Mouse (Mus musculus): ENCODE results near the gene Mgrn1.

DNA sequence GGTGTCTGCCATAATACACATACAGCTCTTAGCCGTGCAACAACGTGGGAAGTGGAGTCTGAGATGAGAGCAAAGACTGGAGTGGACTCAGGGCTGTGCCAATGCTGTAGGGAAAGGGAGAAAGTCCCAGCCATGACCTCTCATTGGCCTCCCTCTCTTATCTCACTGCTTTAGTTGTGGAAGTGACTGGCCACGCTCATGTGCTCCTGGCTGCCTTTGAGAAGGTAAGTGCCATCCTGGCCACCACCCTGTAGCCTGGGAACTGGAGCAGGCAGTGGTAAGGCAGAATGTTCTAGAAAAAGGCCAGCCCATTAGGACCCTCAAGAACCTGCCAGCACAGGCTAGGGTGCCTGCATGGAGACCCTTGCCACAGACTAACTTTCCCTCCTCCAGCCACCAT is 29.9 kb downstream of the Mgrn1 start:
- TF ChIP-seq CTCF (conservative IDR thresholded peaks at IDR 0.05; ENCODE audit: low read length) (no peak), POU5F1 (IDR thresholded peaks at IDR 0.05; ENCODE audit: borderline replicate concordance, low read length) (no peak)
